Mouse (Mus musculus) kidney, embryonic 14.5 days (tissue): ENCODE results near the gene Slc25a38. TPM values are rescaled to one million over a fixed set of nuclear protein-coding genes. Genes with fewer than 3 reads are reported as not detected.
"Not testable (repeated sequence)": the region's sequence is repeated elsewhere in the genome, so short reads cannot be mapped to it uniquely, and the experiment has no call there.

Experiments
- ATAC-seq: fragments of 200-750 bp; cut with Nextera tagmentation; 2 replicates; pipeline ENCODE4 v1.8.0; 2017; ENCODE audit warnings: moderate number of reproducible peaks, mild to moderate bottlenecking, moderate TSS enrichment, moderate library complexity; ENCODE audit not compliant: low FRiP score, low TSS enrichment
- H3K27ac ChIP-seq: fragments of 300-500 bp; sonication (generic); 2 replicates; pipeline ENCODE4 v1.5.1; 2014; ENCODE audit warnings: low read depth, mild to moderate bottlenecking, low read length, moderate library complexity, mixed read lengths
- H3K27me3 ChIP-seq: fragments of 300-500 bp; sonication (generic); 2 replicates; pipeline ENCODE4 v1.6.1; 2014; ENCODE audit warnings: mild to moderate bottlenecking, low read length; ENCODE audit not compliant: control insufficient read depth, insufficient read depth
- H3K36me3 ChIP-seq: fragments of 300-500 bp; sonication (generic); 2 replicates; pipeline ENCODE4 v1.6.1; 2014; ENCODE audit warnings: low read length, mixed read lengths; ENCODE audit not compliant: control insufficient read depth, insufficient read depth
- H3K4me1 ChIP-seq: fragments of 300-500 bp; sonication (generic); 2 replicates; pipeline ENCODE4 v1.6.1; 2014; ENCODE audit warnings: low read length, mixed read lengths; ENCODE audit not compliant: control insufficient read depth, insufficient read depth
- H3K4me2 ChIP-seq: fragments of 300-500 bp; sonication (generic); replicated peaks from 2 replicates; pipeline ENCODE4 v1.6.1; 2014; ENCODE audit warnings: low read depth, mild to moderate bottlenecking, low read length
- H3K4me3 ChIP-seq: fragments of 300-500 bp; sonication (generic); 2 replicates; pipeline ENCODE4 v1.5.1; 2014; ENCODE audit warnings: mild to moderate bottlenecking, low read length
- H3K9ac ChIP-seq: fragments of 300-500 bp; sonication (generic); 2 replicates; pipeline ENCODE4 v1.6.1; 2014; ENCODE audit warnings: low read depth, mild to moderate bottlenecking, low read length, moderate library complexity
- H3K9me3 ChIP-seq: fragments of 300-500 bp; sonication (generic); 2 replicates; pipeline ENCODE4 v1.6.1; 2016; ENCODE audit warnings: low read length; ENCODE audit not compliant: control insufficient read depth
- WGBS: fragments of 180-500 bp; shearing (Covaris S2); extraction: QIAGEN DNeasy Blood & Tissue Kit; methylation state at CpG from one replicate; pipeline ENCODE4 v1.1.7; 2014; 5-methylcytosine and 5-hydroxymethylcytosine counted together
- polyA plus RNA-seq: library from polyadenylated mRNA; unstranded; fragments of >200 nt; fragmentation: Nextera tagmentation; extraction: Ambion mirVana; gene quantifications from 2 replicates; pipeline ENCODE4 v1.2.1, GENCODE M21; 2014

The Slc25a38 gene
- polyA plus RNA-seq, 1 experiment from 2014 or later: 30.3 TPM

DNA sequence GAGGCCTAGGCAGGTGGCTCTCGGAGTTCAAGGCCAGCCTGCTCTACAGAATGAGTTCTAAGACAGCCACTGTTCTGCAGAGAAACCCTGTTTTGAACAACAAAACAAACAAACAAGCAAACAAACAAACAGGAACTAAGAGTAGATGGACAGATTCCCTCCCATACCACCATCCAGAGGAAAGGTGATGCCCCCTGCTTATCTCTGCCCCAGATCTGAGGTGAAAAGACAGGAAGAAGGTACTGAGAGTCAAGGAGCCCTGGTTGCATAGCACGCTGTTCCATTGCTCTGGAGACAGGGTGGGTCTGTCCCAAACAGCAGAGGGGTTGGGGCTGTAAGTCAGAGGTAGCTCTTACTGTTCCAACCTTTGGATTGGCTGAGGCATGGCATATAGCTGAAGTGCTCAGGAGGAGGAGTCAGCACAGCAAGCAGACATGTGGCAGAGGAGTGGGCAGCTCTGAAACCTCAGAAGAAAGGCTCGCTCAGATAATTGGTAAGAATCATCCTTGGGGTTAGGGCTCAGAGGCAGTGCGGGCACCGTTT lies 18.4 kb upstream of the Slc25a38 start, which contains the start of gene Ccr8:
Gene Ccr8, plus strand, starts transcription at position 419 of the 543 bp plus-strand sequence.
- H3K9me3 ChIP-seq: 0 out of 2 replicates have a peak, but pooled peaks cover 3% of the 10 kb centered on the region
- no peak within 1 kb of the TSS for H3K27ac ChIP-seq
- 73% methylated on average over 5 of the region's 5 CpGs for WGBS
- no peak for ATAC-seq
- no peaks in the 10 kb centered on the region for H3K27me3 ChIP-seq
- H3K9ac ChIP-seq: no peak within 1 kb of the TSS
- H3K4me3 ChIP-seq: no peak within 1 kb of the TSS
- H3K4me1 ChIP-seq: no peaks in the 10 kb centered on the region
- no peak within 1 kb of the TSS for H3K4me2 ChIP-seq
- H3K36me3 ChIP-seq: no peaks in the 10 kb centered on the region

DNA sequence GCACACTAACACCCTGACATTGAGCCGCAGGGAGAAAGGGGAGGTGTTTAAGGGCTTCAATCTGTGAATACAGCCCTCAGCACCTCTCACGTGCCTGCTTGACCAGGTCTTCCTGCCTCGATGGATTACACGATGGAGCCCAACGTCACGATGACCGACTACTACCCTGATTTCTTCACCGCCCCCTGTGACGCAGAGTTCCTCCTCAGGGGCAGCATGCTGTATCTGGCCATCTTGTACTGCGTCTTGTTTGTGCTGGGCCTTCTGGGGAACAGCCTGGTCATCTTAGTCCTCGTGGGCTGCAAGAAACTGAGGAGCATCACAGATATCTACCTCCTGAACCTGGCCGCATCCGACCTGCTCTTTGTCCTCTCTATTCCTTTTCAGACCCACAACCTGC lies 16.5 kb upstream of the Slc25a38 start:
- Histone ChIP-seq H3K4me1 (no peaks in the 10 kb centered on the region), H3K4me2 (no peak overlapping the region), H3K9ac (no peak overlapping the region), H3K4me3 (no peak overlapping the region), H3K9me3 (0 out of 2 replicates have a peak, but pooled peaks cover 3% of the 10 kb centered on the region), H3K27ac (no peak overlapping the region), H3K36me3 (no peaks in the 10 kb centered on the region), H3K27me3 (no peaks in the 10 kb centered on the region)
- no peak for ATAC-seq
- 89% methylated on average over 13 of the region's 13 CpGs for WGBS

DNA sequence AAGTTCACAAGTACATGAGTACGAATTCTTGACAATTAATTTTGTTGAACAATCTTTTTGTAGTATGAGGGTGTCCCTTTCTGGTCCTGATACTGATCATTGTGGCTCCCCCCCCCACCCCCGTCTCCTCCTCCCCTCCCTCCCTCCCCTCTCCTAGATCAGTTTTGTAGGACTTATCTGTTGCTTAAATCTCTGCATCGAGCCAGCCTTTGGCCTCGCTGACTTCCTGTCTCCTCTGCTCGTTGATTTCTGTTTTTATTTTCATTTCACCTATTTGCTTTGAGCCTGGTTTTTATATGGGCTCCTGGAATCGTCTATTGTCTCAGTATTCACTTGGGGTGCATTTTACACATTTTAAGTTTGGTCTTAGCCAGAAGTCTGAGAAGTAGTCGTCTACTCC lies 14.3 kb upstream of the Slc25a38 start:
- no peaks in the 10 kb centered on the region for H3K9me3 ChIP-seq
- H3K27me3 ChIP-seq: no peaks in the 10 kb centered on the region
- H3K4me1 ChIP-seq: no peaks in the 10 kb centered on the region
- H3K27ac ChIP-seq: no peak overlapping the region
- no peaks in the 10 kb centered on the region for H3K36me3 ChIP-seq
- H3K4me2 ChIP-seq: no peak overlapping the region
- no peak for ATAC-seq
- no peak overlapping the region for H3K4me3 ChIP-seq
- 55% methylated on average over 7 of the region's 7 CpGs for WGBS
- H3K9ac ChIP-seq: no peak overlapping the region

DNA sequence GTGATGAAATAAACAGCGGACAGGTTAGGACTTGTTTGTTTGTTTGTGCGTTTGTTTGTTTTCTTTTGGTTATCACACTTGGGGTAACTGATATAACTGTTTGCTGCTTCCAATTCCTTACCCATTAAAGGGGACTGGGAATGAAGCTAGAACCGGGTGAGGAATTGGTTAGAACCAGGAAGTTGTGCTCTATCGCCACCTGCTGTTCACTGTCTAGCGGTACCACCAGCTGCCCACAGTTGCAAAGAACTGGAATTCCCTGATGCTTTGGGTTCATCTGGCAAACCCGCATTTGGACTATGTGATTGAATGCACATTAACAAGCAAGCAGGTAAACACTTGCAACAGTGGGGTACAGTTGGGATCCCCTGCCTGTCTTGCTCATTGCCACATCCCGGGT lies 11.5 kb upstream of the Slc25a38 start:
- ATAC-seq: no peak
- H3K4me1 ChIP-seq: no peaks in the 10 kb centered on the region
- H3K36me3 ChIP-seq: no peaks in the 10 kb centered on the region

DNA sequence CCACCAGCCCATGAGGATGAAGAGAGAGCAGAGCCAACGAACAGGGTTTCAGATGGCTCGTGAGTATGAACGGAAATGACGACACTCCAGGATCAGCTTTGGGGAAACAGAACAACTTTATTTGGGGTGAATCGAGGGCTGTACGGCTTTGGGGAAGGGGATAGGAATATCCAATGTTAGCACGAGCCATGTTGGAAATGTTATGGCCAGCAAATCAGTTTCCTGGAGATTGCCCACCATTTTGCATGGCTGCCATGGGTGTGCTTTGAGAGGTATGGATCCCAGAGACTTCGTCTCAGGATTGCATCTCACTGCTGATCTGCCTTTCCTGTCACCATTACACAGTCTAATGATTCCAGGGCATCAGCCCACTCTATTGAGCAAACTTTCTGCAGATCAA lies 10.9 kb upstream of the Slc25a38 start:
- H3K27me3 ChIP-seq: no peaks in the 10 kb centered on the region
- no peaks in the 10 kb centered on the region for H3K36me3 ChIP-seq
- no peak overlapping the region for H3K4me2 ChIP-seq
- H3K9me3 ChIP-seq: peaks cover 4% of the 10 kb centered on the region; the same call in 1 of the 2 replicates
- ATAC-seq: no peak
- H3K4me3 ChIP-seq: no peak overlapping the region
- H3K9ac ChIP-seq: no peak overlapping the region
- no peaks in the 10 kb centered on the region for H3K4me1 ChIP-seq
- WGBS: 89% methylated on average over 8 of the region's 8 CpGs
- H3K27ac ChIP-seq: no peak overlapping the region

More for the DNA sequence above, 11.5 kb upstream of the Slc25a38 start:
- 25% methylated on average over 7 of the region's 7 CpGs for WGBS
- Histone ChIP-seq H3K4me3 (no peak overlapping the region), H3K4me2 (no peak overlapping the region), H3K9ac (no peak overlapping the region), H3K27ac (no peak overlapping the region), H3K27me3 (no peaks in the 10 kb centered on the region), H3K9me3 (peaks cover 4% of the 10 kb centered on the region; the same call in 1 of the 2 replicates)

DNA sequence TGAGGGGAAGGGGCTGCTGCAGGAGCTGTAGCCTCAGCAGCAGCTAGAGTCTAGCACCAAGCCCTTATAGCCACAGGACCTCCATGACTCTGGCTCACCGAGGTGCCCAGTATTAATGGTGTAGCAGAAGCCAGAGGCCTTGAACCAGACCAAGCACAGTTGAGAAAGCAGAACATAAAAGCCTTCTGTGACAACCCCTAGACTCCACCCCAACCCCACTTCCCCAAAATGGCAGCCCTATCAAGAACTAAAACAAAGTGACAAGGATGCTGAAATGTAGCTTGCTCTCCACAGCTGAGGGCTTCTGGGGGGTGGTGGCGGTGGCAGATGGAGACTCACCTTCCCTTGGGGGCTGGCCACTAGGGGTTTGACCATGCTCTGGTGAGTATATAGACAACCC lies 9.0 kb upstream of the Slc25a38 start:
- no peaks in the 10 kb centered on the region for H3K4me1 ChIP-seq
- WGBS: 92% methylated on average over 2 of the region's 2 CpGs
- no peaks in the 10 kb centered on the region for H3K27me3 ChIP-seq
- H3K36me3 ChIP-seq: no peaks in the 10 kb centered on the region
- no peak overlapping the region for H3K4me3 ChIP-seq
- H3K27ac ChIP-seq: no peak overlapping the region
- H3K4me2 ChIP-seq: no peak overlapping the region
- no peak for ATAC-seq
- peaks cover 4% of the 10 kb centered on the region; the same call in 1 of the 2 replicates for H3K9me3 ChIP-seq
- no peak overlapping the region for H3K9ac ChIP-seq

DNA sequence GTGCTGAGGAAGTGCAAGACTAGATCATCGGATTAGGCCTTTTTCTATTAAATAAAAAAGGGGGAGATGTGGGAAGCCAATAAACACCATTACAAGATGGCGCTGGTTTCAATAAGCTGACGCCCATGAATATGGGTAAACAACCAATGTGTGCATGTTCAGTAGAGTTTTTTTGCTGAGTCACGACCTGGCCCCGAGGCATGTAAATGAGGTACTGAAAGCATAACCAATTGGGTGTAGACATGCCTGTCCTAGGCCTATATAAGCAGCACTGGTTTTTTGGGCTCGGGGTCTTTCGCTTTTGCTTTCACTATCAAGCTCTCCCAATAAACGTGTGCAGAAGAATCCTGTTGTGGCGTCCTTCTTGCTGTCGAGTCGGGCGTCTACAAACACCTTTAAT lies 1.2 kb upstream of the Slc25a38 start:
- H3K27me3 ChIP-seq, H3K27ac ChIP-seq, H3K4me2 ChIP-seq, ATAC-seq, H3K4me3 ChIP-seq, H3K9ac ChIP-seq, H3K36me3 ChIP-seq, H3K4me1 ChIP-seq, H3K9me3 ChIP-seq: not testable (repeated sequence)
- WGBS: 95% methylated on average over 12 of the region's 12 CpGs

DNA sequence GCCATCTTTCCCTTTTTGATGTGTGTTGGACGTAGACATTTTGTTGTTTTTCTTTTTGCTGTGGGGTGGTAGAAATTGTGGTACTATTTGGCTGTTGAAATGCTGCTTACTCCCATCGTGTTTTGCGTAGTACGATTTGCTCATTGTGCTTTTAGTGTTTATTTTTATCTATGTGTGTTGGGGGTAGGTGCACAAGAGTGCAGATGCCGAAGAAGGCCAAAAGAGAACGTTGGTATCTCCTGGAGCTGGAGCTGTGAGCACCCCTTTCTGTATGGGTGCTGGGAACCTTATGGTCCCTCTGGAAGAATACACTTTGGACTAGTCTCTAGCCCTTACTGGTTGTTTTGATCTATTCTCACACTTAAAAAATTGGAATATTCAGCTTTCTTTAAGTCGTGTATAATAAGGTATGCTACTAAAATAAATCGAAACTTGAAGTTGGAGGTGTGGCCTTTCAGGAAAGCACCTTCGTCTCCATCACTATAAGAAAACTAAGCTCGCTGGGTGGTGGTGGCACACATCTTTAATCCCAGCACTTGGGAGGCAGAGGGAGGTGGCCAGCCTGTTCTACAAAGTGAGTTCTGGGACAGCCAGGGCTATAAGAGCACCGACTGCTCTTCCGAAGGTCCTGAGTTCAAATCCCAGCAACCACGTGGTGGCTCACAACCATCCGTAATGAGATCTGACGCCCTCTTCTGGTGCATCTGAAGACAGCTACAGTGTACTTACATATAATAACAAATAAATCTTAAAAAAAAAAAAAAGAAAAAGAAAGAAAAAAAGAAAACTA lies 1.2 kb downstream of the Slc25a38 start:
- H3K36me3 ChIP-seq: no peaks in the 10 kb centered on the region
- H3K9ac ChIP-seq: peak overlapping the region; percentile 72; the same call in 1 of the 2 replicates
- WGBS: 79% methylated on average over 15 of the region's 15 CpGs
- no peaks in the 10 kb centered on the region for H3K27me3 ChIP-seq
- H3K4me2 ChIP-seq: peak overlapping the region; percentile 67
- no peaks in the 10 kb centered on the region for H3K4me1 ChIP-seq
- peak overlapping the region; percentile 87 for H3K4me3 ChIP-seq
- no peaks in the 10 kb centered on the region for H3K9me3 ChIP-seq
- peak overlapping the region; percentile 96; the same call in 1 of the 2 replicates for H3K27ac ChIP-seq
- ATAC-seq: no peak

DNA sequence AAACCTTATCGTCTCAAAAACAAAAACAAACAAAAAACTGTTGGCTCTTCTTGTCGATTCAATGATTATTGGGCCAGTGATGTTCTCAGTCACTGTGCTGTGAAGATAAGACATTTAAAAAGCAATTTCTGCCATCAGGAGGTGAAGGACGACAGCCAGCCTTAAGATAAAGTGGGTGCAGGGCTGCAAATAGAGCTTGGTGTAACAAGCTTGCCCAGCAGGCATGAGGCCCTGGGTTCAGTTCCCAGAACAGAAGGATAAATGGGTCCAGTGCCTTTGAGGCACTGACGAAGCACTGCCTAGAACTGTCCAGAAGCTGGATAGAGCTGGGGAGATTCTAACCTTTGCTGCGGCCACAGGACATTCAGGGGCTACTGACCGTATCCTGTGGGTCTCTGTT lies 2.3 kb downstream of the Slc25a38 start:
- Histone ChIP-seq H3K4me2 (no peak overlapping the region), H3K4me3 (no peak overlapping the region), H3K9me3 (no peaks in the 10 kb centered on the region), H3K27ac (no peak overlapping the region), H3K9ac (no peak overlapping the region), H3K27me3 (no peaks in the 10 kb centered on the region), H3K4me1 (no peaks in the 10 kb centered on the region), H3K36me3 (peaks cover 5% of the 10 kb centered on the region)
- 92% methylated on average over 6 of the region's 6 CpGs for WGBS
- no peak for ATAC-seq
